Mouse (Mus musculus): ENCODE results near the gene Olfr1024. TPM values are rescaled to one million over a fixed set of nuclear protein-coding genes. Genes with fewer than 3 reads are reported as not detected.

Olfr1024 gene
- not detected in 2 replicates for polyA plus RNA-seq (2012; rRNA removed)

- DNase-seq (ENCODE audit: low read depth, low spot score), result no peak
- WGBS, result 81% methylated on average over 3 of the region's 3 CpGs
Observed at GRCm38 (mm10) chr2:85904952-85905351, at the start of gene Olfr1024. Gene Olfr1024 (minus strand): TSS chr2:85905052.

- 71% methylated on average over 1 of the region's 1 CpGs for WGBS
Observed at GRCm38 (mm10) chr2:85950137-85950536, 45.3 kb upstream of the Olfr1024 start, which contains the start of gene Olfr1028. Gene Olfr1028 (plus strand): TSS chr2:85950437.

GRCm38 (mm10) chr2:85921258-85921657 is 16.4 kb upstream of the Olfr1024 start, which contains the start of gene Olfr1026:
Gene Olfr1026 (plus strand): TSS chr2:85921558.
- no peak for DNase-seq (ENCODE audit: low read depth, low spot score)
- WGBS, result 89% methylated on average over 3 of the region's 3 CpGs

More at GRCm38 (mm10) chr2:85950137-85950536, 45.3 kb upstream of the Olfr1024 start, which contains the start of gene Olfr1028:
- no peak for DNase-seq (ENCODE audit: low read depth, low spot score)

GRCm38 (mm10) chr2:85914893-85915292 is 10.0 kb upstream of the Olfr1024 start, which contains the start of gene Olfr1025-ps1:
Gene Olfr1025-ps1 (plus strand): TSS chr2:85915193.
- WGBS, result 34% methylated on average over 1 of the region's 1 CpGs
- DNase-seq (ENCODE audit: low read depth, low spot score), result no peak

GRCm38 (mm10) chr2:85913197-85913596 is 8.3 kb upstream of the Olfr1024 start:
- DNase-seq (ENCODE audit: low read depth, low spot score), result no peak

- DNase-seq (ENCODE audit: low read depth, low spot score), result no peak
- 48% methylated on average over 2 of the region's 2 CpGs for WGBS
Observed at GRCm38 (mm10) chr2:85885340-85885739, 19.5 kb downstream of the Olfr1024 start, which contains the start of gene Olfr1023. Gene Olfr1023 (plus strand): TSS chr2:85885640.

GRCm38 (mm10) chr2:85868294-85868693 is 36.6 kb downstream of the Olfr1024 start, which contains the start of gene Olfr1022:
Gene Olfr1022 (plus strand): TSS chr2:85868594.
- 40% methylated on average over 2 of the region's 2 CpGs for WGBS

More at GRCm38 (mm10) chr2:85868294-85868693, 36.6 kb downstream of the Olfr1024 start, which contains the start of gene Olfr1022:
- no peak for DNase-seq (ENCODE audit: low read depth, low spot score)

Other genes starting within 250 kb of the Olfr1024 start
- gene Olfr154, start 240.6 kb downstream of the Olfr1024 start, polyA plus RNA-seq (2012; rRNA removed), result not detected in 2 replicates
- not detected in 2 replicates for gene Olfr1006, start 226.3 kb downstream of the Olfr1024 start, polyA plus RNA-seq (2012; rRNA removed)
- not detected in 2 replicates for gene Olfr1008, start 215.6 kb downstream of the Olfr1024 start, polyA plus RNA-seq (2012; rRNA removed)
- gene Olfr1009, start 189.6 kb downstream of the Olfr1024 start, polyA plus RNA-seq (2012; rRNA removed), result not detected in 2 replicates
- not detected in 2 replicates for gene Olfr1012, start 142.3 kb downstream of the Olfr1024 start, polyA plus RNA-seq (2012; rRNA removed)
- not detected in 2 replicates for gene Olfr1013, start 138.0 kb downstream of the Olfr1024 start, polyA plus RNA-seq (2012; rRNA removed)
- gene Olfr1014, start 132.3 kb downstream of the Olfr1024 start, polyA plus RNA-seq (2012; rRNA removed), result not detected in 2 replicates
- gene Olfr1015, start 123.0 kb downstream of the Olfr1024 start, polyA plus RNA-seq (2012; rRNA removed), result not detected in 2 replicates
- not detected in 2 replicates for gene Olfr1016, start 102.5 kb downstream of the Olfr1024 start, polyA plus RNA-seq (2012; rRNA removed)
- not detected in 2 replicates for gene Olfr1018, start 86.6 kb downstream of the Olfr1024 start, polyA plus RNA-seq (2012; rRNA removed)
- not detected in 2 replicates for gene Olfr1019, start 59.6 kb downstream of the Olfr1024 start, polyA plus RNA-seq (2012; rRNA removed)
- not detected in 2 replicates for gene Olfr1020, start 58.0 kb downstream of the Olfr1024 start, polyA plus RNA-seq (2012; rRNA removed)
- not detected in 2 replicates for gene Olfr1022, start 36.5 kb downstream of the Olfr1024 start, polyA plus RNA-seq (2012; rRNA removed)
- gene Olfr1023, start 19.4 kb downstream of the Olfr1024 start, polyA plus RNA-seq (2012; rRNA removed), result not detected in 2 replicates
- not detected in 2 replicates for gene Olfr1025-ps1, start 10.1 kb upstream of the Olfr1024 start, polyA plus RNA-seq (2012; rRNA removed)
- not detected in 2 replicates for gene Olfr1026, start 16.5 kb upstream of the Olfr1024 start, polyA plus RNA-seq (2012; rRNA removed)
- gene Olfr1028, start 45.4 kb upstream of the Olfr1024 start, polyA plus RNA-seq (2012; rRNA removed), result not detected in 2 replicates
- gene Olfr1029, start 68.8 kb upstream of the Olfr1024 start, polyA plus RNA-seq (2012; rRNA removed), result not detected in 2 replicates
- gene Olfr1030, start 74.2 kb upstream of the Olfr1024 start, polyA plus RNA-seq (2012; rRNA removed), result not detected in 2 replicates
- not detected in 2 replicates for gene Olfr1031, start 85.3 kb upstream of the Olfr1024 start, polyA plus RNA-seq (2012; rRNA removed)
- not detected in 2 replicates for gene Olfr1032, start 100.5 kb upstream of the Olfr1024 start, polyA plus RNA-seq (2012; rRNA removed)
- gene Olfr1033, start 115.6 kb upstream of the Olfr1024 start, polyA plus RNA-seq (2012; rRNA removed), result 0.12 and 0.34 TPM in 2 replicates
- 0.01 and 0.03 TPM in 2 replicates for gene Olfr1034, start 140.8 kb upstream of the Olfr1024 start, polyA plus RNA-seq (2012; rRNA removed)
- not detected in 2 replicates for gene Olfr1036, start 168.9 kb upstream of the Olfr1024 start, polyA plus RNA-seq (2012; rRNA removed)
- not detected in 2 replicates for gene Olfr1037, start 182.3 kb upstream of the Olfr1024 start, polyA plus RNA-seq (2012; rRNA removed)
- gene Olfr1039, start 230.9 kb upstream of the Olfr1024 start, polyA plus RNA-seq (2012; rRNA removed), result not detected in 2 replicates
- not detected in 2 replicates for gene Olfr1040, start 241.7 kb upstream of the Olfr1024 start, polyA plus RNA-seq (2012; rRNA removed)